Mouse (Mus musculus) CD4-positive helper T cell, adult 2 months (primary cell): ENCODE results near the gene Ncstn.

ENCODE experiments used
- DNase-seq: peaks from one replicate; pipeline ENCODE4 v3.0.0-alpha.2; 2012; ENCODE audit warnings: low read depth, missing footprints, low spot score

Ncstn gene

GRCm38 (mm10) chr1:172072604-172073003 lies 10.0 kb downstream of the Ncstn start:
- no peak for DNase-seq

- DNase-seq = no peak
Measured at GRCm38 (mm10) chr1:172071556-172071955, 11.0 kb downstream of the Ncstn start.

DNA sequence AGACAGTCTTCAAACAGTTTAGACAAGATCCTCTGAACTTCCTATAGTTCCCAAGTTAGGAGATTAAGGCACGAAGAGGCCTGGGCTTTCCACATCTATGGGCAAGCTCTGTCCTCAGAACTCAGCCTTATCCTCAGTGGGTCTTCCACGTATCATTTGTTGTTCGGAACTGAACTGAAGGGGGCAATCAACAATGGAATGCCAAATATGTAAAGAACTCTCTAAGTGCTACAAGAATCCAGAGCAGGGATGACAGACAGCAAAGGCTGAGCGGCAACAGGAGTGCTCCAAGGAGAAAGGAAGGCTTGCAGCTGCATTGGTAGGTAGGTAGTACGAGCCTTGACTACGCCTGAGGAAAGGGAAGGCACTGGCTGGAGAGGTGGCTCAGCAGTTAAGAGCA lies 12.4 kb downstream of the Ncstn start:
- DNase-seq = no peak

GRCm38 (mm10) chr1:172064613-172065141 lies 17.9 kb downstream of the Ncstn start:
- DNase-seq = no peak

GRCm38 (mm10) chr1:172063291-172064023 lies 19.1 kb downstream of the Ncstn start:
- DNase-seq = no peak

DNA sequence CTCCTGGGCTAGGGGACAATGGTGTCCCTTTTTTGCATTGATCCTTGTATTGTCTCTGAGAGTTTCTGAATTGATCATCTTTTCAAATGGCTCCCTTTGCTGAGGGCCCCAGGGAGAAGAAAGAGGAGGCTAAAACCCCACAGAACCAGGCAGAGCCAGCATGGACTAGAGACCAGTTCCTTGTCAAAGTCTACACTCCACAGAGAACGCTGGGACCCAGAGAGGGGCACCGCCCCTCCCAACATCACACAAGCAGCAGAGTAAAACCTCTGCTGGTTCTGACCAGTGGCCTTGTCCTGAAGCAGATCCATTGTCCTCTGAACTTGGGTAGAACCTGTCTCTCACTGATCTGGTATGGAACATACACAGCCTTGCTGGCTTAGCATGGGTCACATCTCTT lies 20.5 kb downstream of the Ncstn start:
- no peak for DNase-seq

GRCm38 (mm10) chr1:172061217-172061616 lies 21.4 kb downstream of the Ncstn start:
- DNase-seq = no peak

- DNase-seq = no peak
Measured at GRCm38 (mm10) chr1:172060659-172061058, 21.9 kb downstream of the Ncstn start.

DNA sequence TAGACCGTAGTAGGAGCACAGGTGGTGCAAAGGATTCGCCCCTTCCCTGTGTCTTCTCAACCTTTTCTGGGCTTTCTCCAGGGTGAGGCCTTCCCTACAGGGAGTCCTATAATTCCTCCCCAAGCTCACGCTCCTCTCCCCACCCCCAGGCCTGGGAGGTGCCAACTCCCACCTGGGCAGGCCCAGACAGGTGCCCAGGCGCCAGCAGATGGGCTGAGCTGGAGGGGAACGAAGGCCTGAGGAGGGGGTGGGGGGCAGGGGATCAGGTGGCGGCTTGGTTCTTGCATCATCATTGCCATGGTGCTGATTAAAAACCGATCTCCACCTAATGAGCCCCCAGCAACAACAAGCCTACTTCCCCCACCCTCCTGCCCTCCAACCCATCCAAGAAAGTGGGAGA lies 23.7 kb downstream of the Ncstn start:
- DNase-seq = no peak

- no peak for DNase-seq
Measured at GRCm38 (mm10) chr1:172058321-172058720, 24.3 kb downstream of the Ncstn start.

DNA sequence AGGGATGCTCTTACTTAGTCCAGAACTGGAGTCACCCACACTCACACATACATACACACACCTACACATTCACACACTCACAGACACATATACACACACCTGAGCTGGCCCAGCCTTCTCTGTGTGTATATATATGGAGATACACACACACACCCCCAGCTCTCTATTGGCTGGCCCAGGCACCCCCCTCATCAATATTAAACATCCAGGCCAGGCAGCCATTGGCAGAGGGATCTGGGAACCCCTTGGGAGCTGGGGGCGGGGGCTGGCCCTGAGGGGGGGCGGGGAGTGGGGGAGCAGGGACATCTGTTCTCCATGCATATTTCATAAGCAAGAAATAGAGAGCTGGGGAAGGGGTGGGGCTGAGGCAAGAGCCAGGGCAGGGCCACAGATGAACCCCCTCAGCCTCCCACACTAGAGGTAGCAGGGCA lies 25.1 kb downstream of the Ncstn start, which contains the start of gene Nhlh1:
TSS of gene Nhlh1 (minus strand) at position 83 of the 431 bp plus-strand sequence.
- no peak for DNase-seq

DNA sequence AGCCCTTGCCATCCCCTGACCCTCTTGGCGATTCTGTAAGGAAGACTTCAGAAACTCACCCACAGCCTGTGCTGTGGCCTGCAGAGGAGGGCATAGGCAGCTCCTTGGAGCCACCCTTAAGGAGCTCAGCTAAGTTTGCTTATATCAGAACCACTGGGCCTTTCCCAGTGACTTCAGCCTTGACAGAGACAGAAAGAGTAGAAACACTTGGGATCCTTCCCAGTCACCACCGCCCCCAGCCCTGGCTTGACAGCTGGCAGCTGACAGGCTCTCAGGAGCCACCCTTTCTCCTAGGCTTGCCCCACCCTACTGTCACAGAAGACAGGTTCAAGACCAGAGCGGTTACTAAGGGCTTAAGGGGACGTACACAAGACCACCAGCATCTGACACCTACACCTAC lies 26.3 kb downstream of the Ncstn start:
- DNase-seq = no peak

DNA sequence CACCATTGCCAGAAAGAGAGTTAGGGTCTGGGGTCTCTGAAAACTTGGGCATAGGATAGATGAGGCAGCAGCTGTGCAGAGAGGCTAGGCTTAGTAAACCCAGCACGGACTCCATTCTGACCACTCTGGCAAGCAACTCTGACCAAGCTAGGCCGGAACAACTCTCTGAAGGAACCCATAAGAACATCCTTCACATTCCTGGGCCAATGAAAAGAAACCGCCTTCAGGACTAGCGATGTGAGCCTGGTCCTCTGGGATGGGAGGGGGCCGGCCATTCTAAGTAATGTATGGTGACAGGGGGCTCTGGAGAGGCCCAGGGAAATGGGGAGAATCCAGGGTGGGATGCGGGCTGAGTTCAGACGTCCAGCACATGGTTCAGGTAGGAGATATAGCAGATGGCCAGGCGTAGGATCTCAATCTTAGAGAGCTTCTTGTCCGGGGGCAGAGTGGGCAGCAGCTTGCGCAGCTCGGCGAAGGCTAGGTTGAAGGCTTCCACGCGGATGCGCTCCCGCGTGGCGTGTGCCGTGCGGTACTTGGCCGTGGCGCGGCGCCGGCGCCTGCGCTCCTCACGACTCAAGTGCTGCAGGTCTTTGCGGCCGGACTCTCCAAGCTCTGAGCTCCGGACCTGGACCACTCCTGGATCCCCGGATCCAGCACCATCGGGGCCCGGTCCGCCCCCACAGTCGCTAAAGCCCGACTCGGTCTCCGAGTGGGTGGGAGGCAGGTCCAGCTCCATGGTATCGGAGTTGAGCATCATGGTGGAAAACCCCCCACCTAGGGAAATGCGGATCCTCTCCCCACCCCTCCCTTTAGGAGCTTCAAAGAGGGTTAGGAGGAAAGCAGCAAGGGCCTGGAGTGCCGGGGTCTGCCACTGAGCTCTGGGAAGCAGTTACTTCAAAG lies 28.8 kb downstream of the Ncstn start:
- DNase-seq = no peak

DNA sequence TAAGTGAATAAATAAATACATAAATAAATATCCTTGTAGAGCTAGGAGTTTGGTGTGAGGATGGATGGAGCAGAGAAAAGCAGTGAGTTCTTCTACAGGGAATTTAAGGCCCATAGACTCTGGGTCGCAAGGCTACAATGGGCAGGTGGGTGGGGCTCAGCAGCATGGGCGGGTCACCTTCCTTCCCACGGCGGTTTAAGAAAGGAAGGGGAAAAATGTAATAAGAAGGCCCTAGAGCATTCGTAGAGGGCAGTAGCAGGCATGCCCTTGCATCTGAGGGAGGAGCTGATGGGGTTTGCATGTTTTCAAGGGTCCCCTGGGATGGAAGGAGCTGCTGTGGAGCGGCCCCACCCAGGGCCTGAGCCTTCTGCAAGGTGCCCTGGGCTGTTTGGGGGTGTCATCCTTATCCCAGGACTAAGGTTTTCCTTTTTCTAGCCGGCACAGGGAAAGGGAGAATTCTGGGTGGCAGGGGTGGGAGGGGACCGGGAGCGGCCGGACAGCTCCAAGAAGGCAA lies 29.8 kb downstream of the Ncstn start:
- no peak for DNase-seq

DNA sequence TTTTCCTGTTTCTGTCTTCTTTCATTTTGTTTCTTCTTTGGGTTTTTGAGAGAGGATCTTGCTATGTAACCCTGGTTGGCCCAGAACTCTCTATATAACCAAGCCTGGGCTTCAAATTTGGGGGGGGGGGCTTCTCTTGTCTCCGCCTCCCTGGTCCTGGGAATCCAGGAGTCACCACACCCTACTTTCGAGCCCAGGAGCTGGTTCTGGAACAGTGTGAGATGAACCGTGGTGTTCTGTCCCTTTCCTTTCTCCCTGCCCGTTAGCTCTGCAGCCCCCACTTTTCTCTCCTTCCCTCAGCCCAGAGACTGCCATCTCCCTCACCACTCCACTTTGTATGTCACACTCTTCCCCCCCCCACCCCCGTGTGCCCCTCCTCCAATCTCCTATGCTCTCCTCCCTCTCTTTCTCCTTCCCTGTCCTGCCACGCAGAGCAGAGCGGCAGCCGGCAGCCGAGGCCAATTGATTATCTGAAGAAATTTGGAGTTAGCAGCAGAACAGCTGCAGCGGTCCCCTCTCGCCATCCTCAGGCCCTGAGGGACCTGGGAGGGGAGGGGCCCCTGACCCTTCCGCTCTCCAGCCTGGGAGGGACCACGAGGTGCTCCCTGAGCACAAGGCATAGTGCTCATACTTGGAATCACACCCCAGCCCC lies 33.3 kb downstream of the Ncstn start:
- DNase-seq = no peak

DNA sequence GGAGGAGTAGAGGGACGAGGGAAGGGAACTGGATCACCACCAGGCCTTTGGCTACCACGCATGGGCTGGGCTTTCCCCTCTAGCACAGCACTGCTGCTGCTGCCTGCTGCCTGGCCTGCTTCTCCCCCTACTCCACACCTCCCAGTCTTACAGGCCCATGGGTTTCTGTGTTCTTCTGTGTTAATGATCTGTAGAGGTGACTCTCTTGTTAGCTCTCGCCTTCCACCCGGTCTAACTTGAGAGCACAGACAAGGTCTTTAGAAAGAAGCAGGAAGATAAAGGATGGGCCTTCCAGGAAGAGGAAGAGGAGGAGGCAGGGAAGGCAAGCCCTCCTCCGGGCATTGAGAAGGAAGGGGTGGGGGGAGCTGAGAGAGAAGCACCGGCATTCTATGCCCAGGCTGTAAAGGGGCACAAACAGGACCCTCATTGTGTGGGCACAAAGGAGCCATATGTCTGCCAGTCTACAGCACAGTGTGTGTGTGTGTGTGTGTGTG lies 34.3 kb downstream of the Ncstn start:
- DNase-seq = no peak

DNA sequence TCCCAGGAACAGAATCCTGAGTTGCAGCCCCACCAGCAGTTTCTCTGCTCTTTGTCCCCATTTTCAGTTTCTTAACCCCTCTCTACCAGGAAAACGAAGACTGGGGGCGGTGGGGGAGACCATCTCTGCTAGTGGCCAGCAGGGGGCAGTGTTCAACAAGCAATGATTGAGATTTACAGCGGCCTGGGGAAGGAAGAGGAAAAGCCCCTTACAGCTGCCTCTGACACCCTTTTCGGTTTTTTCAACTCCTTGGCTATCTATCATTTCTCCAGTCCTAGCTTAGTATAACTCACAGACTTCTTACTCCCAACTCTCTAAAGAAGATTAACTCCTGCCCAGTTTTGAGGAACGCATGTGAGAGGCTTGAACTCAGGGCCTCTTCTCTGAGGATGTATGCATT lies 35.7 kb downstream of the Ncstn start:
- DNase-seq = peak; percentile 67

DNA sequence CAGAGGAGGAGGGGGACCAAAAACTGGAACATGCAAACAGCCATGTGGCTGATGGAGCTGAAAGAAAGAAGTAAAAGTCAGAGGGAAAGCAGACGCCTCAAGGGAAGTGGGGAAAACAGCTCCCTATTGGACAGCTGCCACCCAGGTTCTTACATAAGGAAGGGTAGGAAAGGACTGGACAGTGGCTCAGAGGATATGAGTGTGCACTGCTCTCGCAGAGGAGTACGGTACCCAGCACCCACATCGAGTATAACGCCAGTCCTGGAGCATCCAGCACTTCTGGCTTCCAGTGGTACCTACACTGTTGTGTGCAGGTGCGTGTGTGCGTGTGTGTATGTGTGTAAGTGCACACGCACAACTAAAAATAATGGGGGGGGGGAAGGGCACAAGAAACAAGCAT lies 36.2 kb downstream of the Ncstn start:
- DNase-seq = no peak

GRCm38 (mm10) chr1:172029914-172030313 lies 52.7 kb downstream of the Ncstn start:
- no peak for DNase-seq

- no peak for DNase-seq
Measured at GRCm38 (mm10) chr1:172028394-172029275, 54.0 kb downstream of the Ncstn start, which contains the start of gene Vangl2. Gene Vangl2, minus strand, starts transcription at chr1:172028444.

DNA sequence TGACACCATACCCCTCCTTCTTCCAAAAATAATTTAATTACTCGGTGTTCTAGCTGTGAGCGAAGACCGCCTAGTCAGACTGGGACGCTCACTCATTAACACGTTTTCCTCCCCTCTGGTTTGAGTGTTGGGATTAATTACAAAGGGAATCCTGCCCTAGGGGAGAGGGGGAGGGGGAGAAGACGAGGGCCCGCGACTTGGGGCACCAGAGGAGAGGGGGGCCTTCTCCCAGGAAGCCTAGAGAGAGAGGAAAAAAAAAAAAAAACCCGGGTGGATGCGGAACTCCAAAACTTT lies 54.8 kb downstream of the Ncstn start:
- DNase-seq = no peak
